Mouse (Mus musculus) kidney, adult 2 months (tissue): ENCODE measurements around the gene Ttyh1.

Experiments
- CTCF ChIP-seq: fragments of 200-500 bp; conservative IDR thresholded peaks from 2 replicates; pipeline ENCODE4 v1.5.1; 2011; ENCODE audit warnings: low read depth, mild to moderate bottlenecking, control low read depth, low read length, moderate library complexity, mixed read lengths; ENCODE audit not compliant: insufficient read depth, insufficient read length
- POLR2A ChIP-seq: fragments of 200-500 bp; IDR thresholded peaks from one replicate; pipeline ENCODE4 v1.6.1; 2011; ENCODE audit warnings: low read depth, low read length, control low read depth

DNA sequence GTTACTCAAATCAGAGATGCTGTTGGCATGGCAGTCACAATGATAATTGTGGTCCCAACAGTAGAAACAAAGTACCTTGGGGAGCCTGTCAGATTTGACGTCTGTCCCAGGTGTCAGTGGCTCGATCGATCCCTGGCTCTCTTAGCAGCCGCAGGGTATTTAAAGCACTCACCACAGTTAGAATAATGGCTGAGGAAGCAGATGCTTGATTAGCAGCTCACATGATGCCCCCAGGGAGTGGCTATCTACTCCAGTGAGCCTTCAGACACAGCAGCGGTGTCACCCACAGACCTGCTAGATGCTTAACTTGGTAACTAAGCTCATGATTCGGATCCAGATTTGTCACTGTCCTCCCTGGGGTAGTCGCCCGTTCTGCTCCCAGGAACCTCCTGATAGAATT, 28.0 kb upstream of the Ttyh1 start:
- no peak for TF ChIP-seq CTCF
- TF ChIP-seq POLR2A, result no peak
